Mouse (Mus musculus) retina, embryonic 14.5 days (tissue): ENCODE data around the gene 1700074P13Rik.
"Not testable (repeated sequence)": the region's sequence is repeated elsewhere in the genome, so short reads cannot be mapped to it uniquely, and the experiment has no call there.

Experiments
- DNase-seq: peaks from one replicate; pipeline ENCODE4 v3.0.0-alpha.2; 2015; ENCODE audit warnings: low spot score

1700074P13Rik gene

GRCm38 (mm10) chr6:40940457-40940856, at the start of gene 1700074P13Rik:
Gene 1700074P13Rik (minus strand): TSS chr6:40940557.
- DNase-seq, result no peak

- DNase-seq, result not testable (repeated sequence)
Measured at GRCm38 (mm10) chr6:40964454-40964853, 24.1 kb upstream of the 1700074P13Rik start, which contains the start of gene 1810009J06Rik. Gene 1810009J06Rik (plus strand): TSS chr6:40964754.

- DNase-seq, result no peak
Measured at GRCm38 (mm10) chr6:40953716-40954115, 13.4 kb upstream of the 1700074P13Rik start.

GRCm38 (mm10) chr6:40951770-40952169, 11.4 kb upstream of the 1700074P13Rik start, which contains the start of gene Gm4744:
Gene Gm4744 (minus strand): TSS chr6:40951870.
- no peak for DNase-seq

- DNase-seq, result no peak
Measured at GRCm38 (mm10) chr6:40919954-40920353, 20.4 kb downstream of the 1700074P13Rik start.

- no peak for DNase-seq
Measured at GRCm38 (mm10) chr6:40900287-40900686, 40.1 kb downstream of the 1700074P13Rik start, which contains the start of gene Prss58. Gene Prss58 (minus strand): TSS chr6:40900387.

GRCm38 (mm10) chr6:40894716-40895115, 45.6 kb downstream of the 1700074P13Rik start:
- DNase-seq, result no peak

- peak; percentile 75 for DNase-seq
Measured at GRCm38 (mm10) chr6:40893577-40893976, 46.8 kb downstream of the 1700074P13Rik start.

GRCm38 (mm10) chr6:40891754-40892153, 48.6 kb downstream of the 1700074P13Rik start:
- no peak for DNase-seq

- no peak for DNase-seq
Measured at GRCm38 (mm10) chr6:40890973-40891372, 49.4 kb downstream of the 1700074P13Rik start.

- no peak for DNase-seq
Measured at GRCm38 (mm10) chr6:40887394-40887793, 53.0 kb downstream of the 1700074P13Rik start, which contains the start of gene Moxd2. Gene Moxd2 (minus strand): TSS chr6:40887494.
